Mouse (Mus musculus) megakaryocyte, embryonic 14.5 days (primary cell): ENCODE results near the gene Neurod2.

ENCODE experiments used
- FLI1 ChIP-seq: IDR thresholded peaks from 2 replicates; pipeline ENCODE4 v1.6.1; 2012; ENCODE audit warnings: low read length, inconsistent platforms, mixed read lengths
- GATA1 ChIP-seq: IDR thresholded peaks from 3 replicates; pipeline ENCODE4 v1.6.1; 2012; ENCODE audit warnings: mixed read lengths, low read length, inconsistent platforms, borderline replicate concordance

GRCm38 (mm10) chr11:98287961-98288360 lies 41.5 kb downstream of the Neurod2 start:
- TF ChIP-seq FLI1 (no peak), GATA1 (no peak)
